Mouse (Mus musculus) CH12.LX (cell line): ENCODE results near the gene Thsd4.

ENCODE experiments used
- CTCF ChIP-seq, 2 experiments: IDR thresholded peaks in 1 of 2; conservative IDR thresholded peaks in 1 of 2; 2 replicates each; pipeline ENCODE4 v1.5.1; 2011 to 2012; ENCODE audit warnings: low read depth in 2 of 2, low read length in 2 of 2, improper control_type of control experiment in 1 of 2, inconsistent platforms in 1 of 2, mild to moderate bottlenecking in 1 of 2, moderate library complexity in 1 of 2
- E2F4 ChIP-seq: IDR thresholded peaks from 2 replicates; pipeline ENCODE4 v1.6.1; 2011; ENCODE audit warnings: low read depth, low read length, improper control_type of control experiment; ENCODE audit not compliant: insufficient replicate concordance
- NELFE ChIP-seq: IDR thresholded peaks from 2 replicates; pipeline ENCODE4 v1.6.1; 2011; ENCODE audit warnings: low read depth, low read length, improper control_type of control experiment
- PAX5 ChIP-seq: IDR thresholded peaks from 2 replicates; pipeline ENCODE4 v1.6.1; 2012; ENCODE audit warnings: low read length, inconsistent platforms, mixed read lengths
- POLR2A ChIP-seq: IDR thresholded peaks from 2 replicates; pipeline ENCODE4 v1.6.1; 2011; ENCODE audit warnings: low read depth, mild to moderate bottlenecking, improper control_type of control experiment, low read length
- TBP ChIP-seq: conservative IDR thresholded peaks from 2 replicates; pipeline ENCODE4 v1.6.1; 2011; ENCODE audit warnings: low read depth, low read length, improper control_type of control experiment
- USF1 ChIP-seq: IDR thresholded peaks from 2 replicates; pipeline ENCODE4 v1.6.1; 2014; ENCODE audit warnings: low read depth, mild to moderate bottlenecking, inconsistent platforms, low read length, improper control_type of control experiment

GRCm38 (mm10) chr9:60056131-60056530 lies 465.7 kb downstream of the Thsd4 start:
- TF ChIP-seq POLR2A, result no peak
- no peak for TF ChIP-seq CTCF (conservative IDR thresholded peaks at IDR 0.05 in 1 of 2, IDR thresholded peaks at IDR 0.05 in 1 of 2; ENCODE audit: low read depth in 2 of 2, low read length in 2 of 2)
- TF ChIP-seq TBP, result no peak
- no peak for TF ChIP-seq E2F4
- TF ChIP-seq PAX5, result no peak
- no peak for TF ChIP-seq USF1
- TF ChIP-seq NELFE, result no peak
